Mouse (Mus musculus) liver, embryonic 15.5 days (tissue): ENCODE measurements around the gene Urod. TPM values are rescaled to one million over a fixed set of nuclear protein-coding genes. Genes with fewer than 3 reads are reported as not detected.
A peak's percentile ranks its signal among the peaks of the same experiment; 100 is the strongest.

Experiments used
- ATAC-seq: fragments of 200-750 bp; cut with Nextera tagmentation; 2 replicates; pipeline ENCODE4 v1.8.0; 2017; ENCODE audit warnings: moderate number of reproducible peaks, mild to moderate bottlenecking, moderate library complexity; ENCODE audit not compliant: insufficient read depth
- H3K27ac ChIP-seq: fragments of 300-500 bp; sonication (generic); replicated peaks from 2 replicates; pipeline ENCODE4 v1.5.1; 2015; ENCODE audit warnings: mild to moderate bottlenecking, inconsistent platforms
- H3K27me3 ChIP-seq: fragments of 300-500 bp; sonication (generic); 2 replicates; pipeline ENCODE4 v1.6.1; 2015; ENCODE audit warnings: mild to moderate bottlenecking, inconsistent platforms
- H3K36me3 ChIP-seq: fragments of 300-500 bp; sonication (generic); replicated peaks from 2 replicates; pipeline ENCODE4 v1.6.1; 2015; ENCODE audit warnings: moderate library complexity, mild to moderate bottlenecking, inconsistent platforms
- H3K4me1 ChIP-seq: fragments of 300-500 bp; sonication (generic); replicated peaks from 2 replicates; pipeline ENCODE4 v1.6.1; 2015; ENCODE audit warnings: inconsistent platforms
- H3K4me2 ChIP-seq: fragments of 300-500 bp; sonication (generic); 2 replicates; pipeline ENCODE4 v1.6.1; 2015; ENCODE audit warnings: moderate library complexity, mild to moderate bottlenecking, inconsistent platforms
- H3K4me3 ChIP-seq: fragments of 300-500 bp; sonication (generic); replicated peaks from 2 replicates; pipeline ENCODE4 v1.5.1; 2015; ENCODE audit warnings: mild to moderate bottlenecking, inconsistent platforms
- H3K9ac ChIP-seq: fragments of 300-500 bp; sonication (generic); 2 replicates; pipeline ENCODE4 v1.6.1; 2015; ENCODE audit warnings: moderate library complexity, mild to moderate bottlenecking, inconsistent platforms
- H3K9me3 ChIP-seq: fragments of 300-500 bp; sonication (generic); replicated peaks from 2 replicates; pipeline ENCODE4 v1.6.1; 2016; ENCODE audit warnings: inconsistent platforms
- WGBS: fragments of 180-500 bp; shearing (Covaris S2); methylation state at CpG from one replicate; pipeline ENCODE4 v1.1.7; 2015; ENCODE audit warnings: mixed read lengths; ENCODE audit not compliant: insufficient replicate concordance; 5-methylcytosine and 5-hydroxymethylcytosine counted together
- polyA plus RNA-seq: library from polyadenylated mRNA; unstranded; fragments of >200 nt; fragmentation: Nextera tagmentation; extraction: Ambion mirVana; gene quantifications from 2 replicates; pipeline ENCODE4 v1.2.1, GENCODE M21; 2015

Urod gene
- polyA plus RNA-seq, 1 experiment from 2014 or later = 584 TPM

GRCm38 (mm10) chr4:116991366-116991765 is 2.8 kb downstream of the Urod start:
- Histone ChIP-seq H3K4me2 (peak overlapping the region; percentile 79), H3K36me3 (peaks cover 54% of the 10 kb centered on the region), H3K9ac (peak overlapping the region; percentile 88; the same call in 1 of the 2 replicates), H3K27me3 (no peaks in the 10 kb centered on the region), H3K4me3 (peak overlapping the region; percentile 98), H3K27ac (peak overlapping the region; percentile 98), H3K9me3 (no peaks in the 10 kb centered on the region), H3K4me1 (peaks cover 58% of the 10 kb centered on the region)
- WGBS = 10% methylated on average over 7 of the region's 7 CpGs
- no peak for ATAC-seq

GRCm38 (mm10) chr4:116989731-116990130 is 4.5 kb downstream of the Urod start:
- no peak overlapping the region for H3K4me2 ChIP-seq
- no peaks in the 10 kb centered on the region for H3K27me3 ChIP-seq
- no peaks in the 10 kb centered on the region for H3K9me3 ChIP-seq
- no peak overlapping the region for H3K9ac ChIP-seq
- WGBS = 83% methylated on average over 6 of the region's 6 CpGs
- no peak overlapping the region for H3K27ac ChIP-seq
- H3K4me3 ChIP-seq = no peak overlapping the region
- peaks cover 45% of the 10 kb centered on the region for H3K4me1 ChIP-seq
- peaks cover 54% of the 10 kb centered on the region for H3K36me3 ChIP-seq
- no peak for ATAC-seq

- H3K4me2 ChIP-seq = no peak overlapping the region
- no peak overlapping the region for H3K27ac ChIP-seq
- H3K9ac ChIP-seq = no peak overlapping the region
- H3K27me3 ChIP-seq = no peaks in the 10 kb centered on the region
- WGBS = 67% methylated on average over 5 of the region's 5 CpGs
- no peak overlapping the region for H3K4me3 ChIP-seq
- peaks cover 26% of the 10 kb centered on the region for H3K4me1 ChIP-seq
- ATAC-seq = no peak
- H3K9me3 ChIP-seq = no peaks in the 10 kb centered on the region
- peaks cover 43% of the 10 kb centered on the region for H3K36me3 ChIP-seq
Measured at GRCm38 (mm10) chr4:116987122-116987456, 7.1 kb downstream of the Urod start.

GRCm38 (mm10) chr4:116986400-116987121 is 7.7 kb downstream of the Urod start:
- H3K4me2 ChIP-seq = no peak overlapping the region
- H3K9ac ChIP-seq = no peak overlapping the region
- ATAC-seq = peak; percentile 47; the same call in 1 of the 2 replicates
- H3K27me3 ChIP-seq = no peaks in the 10 kb centered on the region
- no peaks in the 10 kb centered on the region for H3K9me3 ChIP-seq
- no peak overlapping the region for H3K27ac ChIP-seq
- WGBS = 52% methylated on average over 17 of the region's 17 CpGs
- peaks cover 21% of the 10 kb centered on the region for H3K4me1 ChIP-seq
- peaks cover 38% of the 10 kb centered on the region for H3K36me3 ChIP-seq
- no peak overlapping the region for H3K4me3 ChIP-seq

GRCm38 (mm10) chr4:116985681-116986080 is 8.5 kb downstream of the Urod start:
- Histone ChIP-seq H3K36me3 (peaks cover 29% of the 10 kb centered on the region), H3K27me3 (no peaks in the 10 kb centered on the region), H3K4me3 (no peak overlapping the region), H3K4me1 (0 out of 2 replicates have a peak, but pooled peaks cover 12% of the 10 kb centered on the region), H3K4me2 (no peak overlapping the region), H3K9me3 (no peaks in the 10 kb centered on the region), H3K27ac (no peak overlapping the region), H3K9ac (no peak overlapping the region)
- no peak for ATAC-seq
- 82% methylated on average over 7 of the region's 7 CpGs for WGBS

- Histone ChIP-seq H3K4me3 (no peak overlapping the region), H3K9ac (no peak overlapping the region), H3K27ac (no peak overlapping the region), H3K27me3 (no peaks in the 10 kb centered on the region), H3K9me3 (no peaks in the 10 kb centered on the region), H3K36me3 (no peaks in the 10 kb centered on the region), H3K4me2 (no peak overlapping the region), H3K4me1 (no peaks in the 10 kb centered on the region)
- no peak for ATAC-seq
- WGBS = 32% methylated on average over 2 of the region's 2 CpGs
Measured at GRCm38 (mm10) chr4:116976503-116976902, 17.7 kb downstream of the Urod start.

- Histone ChIP-seq H3K27ac (no peak overlapping the region), H3K4me2 (no peak overlapping the region), H3K36me3 (no peaks in the 10 kb centered on the region), H3K9ac (no peak overlapping the region), H3K9me3 (no peaks in the 10 kb centered on the region), H3K27me3 (no peaks in the 10 kb centered on the region), H3K4me3 (no peak overlapping the region), H3K4me1 (no peaks in the 10 kb centered on the region)
- ATAC-seq = no peak
- 62% methylated on average over 7 of the region's 7 CpGs for WGBS
Measured at GRCm38 (mm10) chr4:116954951-116955350, 39.3 kb downstream of the Urod start.

- H3K4me2 ChIP-seq = no peak overlapping the region
- no peaks in the 10 kb centered on the region for H3K36me3 ChIP-seq
- no peak overlapping the region for H3K4me3 ChIP-seq
- H3K4me1 ChIP-seq = no peaks in the 10 kb centered on the region
- WGBS = 23% methylated on average over 1 of the region's 1 CpGs
- no peaks in the 10 kb centered on the region for H3K27me3 ChIP-seq
- no peak overlapping the region for H3K9ac ChIP-seq
- no peak for ATAC-seq
- no peaks in the 10 kb centered on the region for H3K9me3 ChIP-seq
- H3K27ac ChIP-seq = no peak overlapping the region
Measured at GRCm38 (mm10) chr4:116951642-116952041, 42.6 kb downstream of the Urod start.

GRCm38 (mm10) chr4:116944055-116944454 is 50.2 kb downstream of the Urod start:
- Histone ChIP-seq H3K9ac (no peak overlapping the region), H3K36me3 (no peaks in the 10 kb centered on the region), H3K4me3 (no peak overlapping the region), H3K4me1 (no peaks in the 10 kb centered on the region), H3K4me2 (no peak overlapping the region), H3K27ac (no peak overlapping the region), H3K27me3 (peaks cover 6% of the 10 kb centered on the region; the same call in 1 of the 2 replicates), H3K9me3 (no peaks in the 10 kb centered on the region)
- no peak for ATAC-seq
- 67% methylated on average over 5 of the region's 5 CpGs for WGBS

- H3K9ac ChIP-seq = no peak overlapping the region
- 47% methylated on average over 2 of the region's 2 CpGs for WGBS
- H3K4me2 ChIP-seq = no peak overlapping the region
- peaks cover 6% of the 10 kb centered on the region; the same call in 1 of the 2 replicates for H3K27me3 ChIP-seq
- no peak overlapping the region for H3K27ac ChIP-seq
- ATAC-seq = no peak
- no peaks in the 10 kb centered on the region for H3K4me1 ChIP-seq
- no peaks in the 10 kb centered on the region for H3K9me3 ChIP-seq
- H3K36me3 ChIP-seq = no peaks in the 10 kb centered on the region
- no peak overlapping the region for H3K4me3 ChIP-seq
Measured at GRCm38 (mm10) chr4:116942695-116943094, 51.5 kb downstream of the Urod start.
